Mouse (Mus musculus) gastrocnemius, adult 18-20 months (tissue): Measurements from ENCODE around the gene Cmip. TPM values are rescaled to one million over a fixed set of nuclear protein-coding genes. Genes with fewer than 3 reads are reported as not detected.

Experiments
- DNase-seq: peaks from one replicate; pipeline ENCODE4 v3.0.0; 2021; ENCODE audit warnings: low spot score
- long read RNA-seq, 2 experiments: library from polyadenylated mRNA; stranded (forward); transcript quantifications; one replicate each; pipeline ENCODE4 v2.0.0; 2021
- total RNA-seq, 2 experiments: library from RNA; stranded (reverse); gene quantifications; 2 replicates each; pipeline ENCODE4 v1.2.3; 2021

Cmip gene
- total RNA-seq = 1 to 10 TPM; 6.8 to 8.5 TPM
- long read RNA-seq, experiment 1, partial matches to known transcripts = 0 of 1 reads
- long read RNA-seq, experiment 1, other reads (novel, unspliced or antisense) = 1 of 1 reads
- long read RNA-seq, experiment 2, partial matches to known transcripts = 0 of 1 reads
- long read RNA-seq, experiment 2, other reads (novel, unspliced or antisense) = 1 of 1 reads

DNA sequence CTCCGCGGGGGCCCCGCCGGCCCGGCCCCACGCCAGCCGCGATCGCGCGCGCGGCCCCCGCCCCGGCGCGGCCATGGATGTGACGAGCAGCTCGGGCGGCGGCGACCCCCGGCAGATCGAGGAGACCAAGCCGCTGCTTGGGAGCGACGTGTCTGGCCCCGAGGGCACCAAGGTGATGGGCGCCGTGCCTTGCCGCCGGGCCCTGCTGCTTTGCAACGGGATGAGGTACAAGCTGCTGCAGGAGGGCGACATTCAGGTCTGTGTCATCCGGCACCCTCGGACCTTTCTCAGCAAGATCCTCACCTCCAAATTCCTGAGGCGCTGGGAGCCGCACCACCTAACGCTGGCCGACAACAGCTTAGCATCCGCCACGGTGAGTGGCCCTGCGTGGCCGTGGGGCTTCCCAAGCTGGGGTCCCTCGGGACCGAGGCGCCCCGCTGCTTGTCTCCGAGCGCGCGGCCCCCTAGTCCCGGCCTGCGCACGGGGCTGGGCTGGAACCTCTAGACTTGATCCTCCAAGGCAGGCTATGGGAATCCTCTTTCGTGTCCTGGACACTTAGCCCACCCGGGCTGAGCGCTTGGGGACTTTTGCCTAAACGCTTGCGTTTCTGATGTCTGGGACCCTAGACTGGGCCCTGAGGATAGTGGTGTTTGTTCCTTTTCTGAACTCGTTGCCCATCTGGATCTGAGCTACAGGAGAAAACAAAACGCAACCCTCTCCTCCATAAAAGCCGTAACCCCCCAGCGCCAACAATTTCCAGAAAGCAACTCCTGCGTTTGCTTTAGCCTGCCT is at the start of gene Cmip:
Gene Cmip, plus strand, starts transcription at position 36 of the 792 bp plus-strand sequence.
- no peak for DNase-seq

GRCm38 (mm10) chr8:117209150-117209549 is 47.7 kb upstream of the Cmip start:
- DNase-seq = no peak

DNA sequence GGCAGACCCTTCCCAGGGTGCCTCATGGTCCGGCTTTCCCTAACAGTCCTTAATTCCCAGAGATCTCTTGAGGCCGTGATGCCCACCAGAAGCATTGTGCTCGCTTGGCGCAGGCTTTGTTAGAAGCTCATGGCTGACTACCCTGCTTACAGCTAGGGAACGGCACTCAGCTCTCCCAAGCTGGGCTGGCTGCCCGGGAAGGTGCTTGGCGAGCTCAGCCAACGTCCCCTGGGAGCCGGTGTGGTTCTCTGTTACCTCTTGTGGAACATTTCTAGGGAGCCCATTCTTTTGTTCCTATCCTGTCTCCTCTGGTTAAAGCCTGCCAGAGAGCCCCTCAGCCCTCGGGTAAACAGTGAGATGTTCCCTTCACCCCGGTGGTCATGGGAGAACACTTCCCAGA is 44.8 kb upstream of the Cmip start:
- no peak for DNase-seq

DNA sequence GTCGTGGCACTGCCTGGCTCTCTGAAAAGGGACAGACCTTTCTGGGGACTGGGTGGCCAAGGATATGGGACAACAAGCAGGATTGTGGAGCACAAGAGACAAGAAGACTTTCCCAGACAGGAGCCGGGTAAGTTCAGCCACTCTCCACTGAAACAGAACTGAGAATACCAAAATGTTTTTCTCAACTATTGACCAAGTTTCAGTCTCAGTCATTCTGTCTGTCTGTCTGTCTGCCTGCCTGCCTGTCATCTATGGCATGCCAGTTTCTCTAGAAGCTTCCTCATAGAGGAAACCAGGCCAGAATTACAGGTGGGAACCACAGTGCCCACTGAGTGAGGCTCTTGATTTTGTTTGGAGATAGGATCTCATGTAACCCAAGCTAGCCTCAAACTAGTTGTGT is 39.1 kb upstream of the Cmip start:
- DNase-seq = no peak

DNA sequence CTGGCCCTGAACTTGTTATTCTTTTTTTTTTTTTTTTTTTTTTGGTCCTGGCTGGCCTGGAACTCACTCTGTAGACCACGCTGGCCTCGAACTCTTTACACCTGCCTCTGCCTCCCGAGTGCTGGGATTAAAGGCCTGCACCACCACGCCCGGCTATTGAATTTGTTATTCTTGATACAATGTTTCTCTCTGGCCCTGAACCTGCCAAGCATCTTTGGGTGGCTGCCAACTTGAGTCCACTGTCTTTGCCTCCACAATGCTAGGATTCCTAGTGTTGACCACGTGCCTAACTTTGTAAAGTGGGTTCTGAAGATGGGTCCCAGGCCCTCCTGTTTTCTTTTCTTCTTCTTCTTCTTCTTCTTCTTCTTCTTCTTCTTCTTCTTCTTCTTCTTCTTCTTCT is 34.5 kb upstream of the Cmip start:
- no peak for DNase-seq

DNA sequence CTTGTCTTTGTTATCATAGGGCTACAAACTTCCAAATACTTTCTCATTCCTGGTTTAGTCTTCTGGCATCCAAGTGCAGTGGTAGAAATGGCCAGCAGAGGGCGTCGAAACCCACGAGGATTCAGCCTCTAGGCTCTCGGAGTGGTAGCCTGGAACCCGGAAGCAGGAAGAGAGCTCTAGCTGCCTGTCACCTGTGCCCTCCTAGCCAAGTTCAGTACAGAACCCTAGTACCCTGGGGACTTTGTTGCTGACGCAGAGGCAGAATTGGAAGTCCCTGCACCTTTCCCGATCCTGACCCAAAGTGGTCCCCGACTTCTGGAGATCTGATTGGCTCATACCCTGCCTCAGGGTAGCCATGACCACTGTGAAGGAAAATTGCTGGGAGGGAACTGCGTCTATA is 32.2 kb upstream of the Cmip start:
- DNase-seq = peak; percentile 82

DNA sequence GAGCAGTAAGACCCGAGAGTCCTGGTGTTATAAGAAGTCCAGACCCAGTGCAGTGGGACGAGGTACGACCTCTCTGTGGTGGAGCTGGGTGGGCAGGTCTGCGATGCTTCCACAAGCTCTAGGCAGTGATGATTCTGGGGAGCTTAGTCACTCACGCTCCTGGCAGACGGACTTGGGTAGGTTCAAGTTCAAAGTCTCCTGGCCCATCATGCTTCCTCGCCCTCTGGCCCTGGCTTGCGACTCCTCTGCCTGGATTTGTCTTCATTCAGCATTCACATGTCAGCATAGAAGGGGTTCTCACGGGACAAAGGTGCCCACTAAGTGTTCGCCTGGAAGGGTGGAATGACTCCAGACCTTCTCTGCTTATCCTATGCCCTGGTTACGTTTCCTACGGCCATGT is 30.6 kb upstream of the Cmip start:
- no peak for DNase-seq

GRCm38 (mm10) chr8:117227339-117227738 is 29.5 kb upstream of the Cmip start:
- no peak for DNase-seq

DNA sequence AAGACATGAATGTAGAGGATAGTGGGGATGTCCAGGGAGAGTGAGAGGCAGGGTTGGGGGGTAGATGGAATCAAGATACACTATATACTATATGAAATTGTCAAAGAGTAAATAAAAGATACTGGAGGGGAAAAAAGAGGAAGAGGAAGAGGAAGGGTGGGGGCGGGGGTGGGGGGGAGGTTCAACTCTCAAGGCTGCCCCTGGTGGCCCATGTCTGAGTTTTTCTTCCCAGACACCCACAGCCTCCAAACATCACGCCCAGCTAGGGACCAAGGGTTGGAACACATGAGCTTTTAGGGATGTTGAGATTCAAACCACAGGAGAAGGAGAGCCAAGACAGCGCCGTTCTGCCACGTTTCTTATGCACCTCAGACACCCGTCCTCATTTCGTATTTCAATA is 23.7 kb upstream of the Cmip start:
- DNase-seq = no peak

- DNase-seq = no peak
Measured at GRCm38 (mm10) chr8:117236531-117236930, 20.3 kb upstream of the Cmip start.

DNA sequence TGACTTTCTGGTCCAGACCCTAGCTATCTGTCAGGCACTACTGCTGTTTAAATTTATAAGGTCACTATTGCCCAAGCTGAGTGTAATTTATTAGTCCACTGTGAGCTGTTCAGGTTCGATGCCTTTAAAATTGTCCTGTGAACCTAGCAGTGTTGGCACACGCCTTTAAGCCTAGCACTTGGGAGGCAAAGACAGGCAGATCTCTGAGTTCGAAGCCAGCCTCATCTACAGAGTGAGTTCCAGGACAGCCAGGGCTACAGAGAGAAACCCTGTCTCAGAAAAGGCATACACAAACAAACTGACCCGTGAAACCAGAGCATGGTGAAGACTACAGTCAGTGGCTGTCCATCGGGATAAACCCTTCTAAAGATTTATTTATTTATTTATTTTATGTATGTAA is 16.5 kb upstream of the Cmip start:
- DNase-seq = no peak

- no peak for DNase-seq
Measured at GRCm38 (mm10) chr8:117240841-117241494, 15.9 kb upstream of the Cmip start.

DNA sequence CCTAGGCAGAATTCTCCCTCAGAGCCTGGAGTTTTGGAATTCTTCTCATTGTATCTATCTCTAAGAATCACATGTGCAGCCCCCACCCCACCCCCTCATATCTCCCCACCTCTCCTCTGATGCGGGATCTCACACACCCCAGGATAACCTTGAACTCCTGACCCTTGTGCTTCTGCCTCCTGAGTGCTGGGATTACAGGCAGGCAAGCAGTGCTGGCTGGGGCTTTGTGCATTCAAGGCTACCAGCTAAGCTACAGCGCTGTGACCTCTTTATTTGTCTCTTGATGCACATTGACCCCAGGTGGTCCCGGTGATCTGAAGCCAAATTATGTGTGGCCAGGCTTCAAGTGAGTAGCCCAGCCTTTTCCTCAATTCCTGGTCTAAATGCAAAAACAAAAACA is 15.0 kb upstream of the Cmip start:
- DNase-seq = no peak

DNA sequence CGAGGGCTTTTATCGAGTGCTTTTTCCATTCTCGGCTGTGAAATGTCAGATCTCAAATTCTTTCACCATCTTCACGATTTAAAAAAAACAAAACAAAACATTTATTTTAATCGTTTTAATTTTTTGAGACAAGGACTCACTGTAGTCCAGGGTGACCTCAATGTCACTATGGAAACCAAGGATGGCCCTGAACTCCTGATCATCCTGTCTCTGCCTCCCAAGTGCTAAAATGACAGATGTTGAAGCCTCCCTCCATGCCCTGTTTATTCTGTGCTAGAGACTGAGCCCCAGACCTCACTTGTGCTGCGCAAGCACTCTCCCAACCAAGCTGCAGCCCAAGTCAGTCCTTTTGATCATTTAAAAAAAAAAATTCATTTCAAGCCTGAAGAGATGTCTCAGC is 14.6 kb upstream of the Cmip start:
- DNase-seq = no peak

DNA sequence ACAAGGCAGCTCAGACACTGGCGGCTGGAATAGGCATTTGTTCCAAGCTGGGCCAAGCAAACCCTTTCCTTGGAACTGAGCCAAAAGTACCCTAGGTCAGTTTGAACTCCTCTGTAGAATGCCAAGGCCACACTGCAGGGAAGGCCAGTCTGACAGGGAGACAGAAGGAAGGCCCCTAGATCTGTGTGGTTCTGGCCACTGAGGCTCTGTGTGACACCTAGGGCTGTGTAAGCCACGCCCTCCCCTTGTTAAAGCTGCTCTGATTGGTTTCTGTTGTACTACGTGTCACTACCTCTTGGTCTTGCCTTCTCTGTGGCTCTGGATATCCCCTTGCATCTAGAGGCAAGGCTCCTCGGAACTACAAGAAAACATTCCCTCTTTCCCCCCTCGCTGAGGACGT is 12.3 kb upstream of the Cmip start:
- DNase-seq = no peak

DNA sequence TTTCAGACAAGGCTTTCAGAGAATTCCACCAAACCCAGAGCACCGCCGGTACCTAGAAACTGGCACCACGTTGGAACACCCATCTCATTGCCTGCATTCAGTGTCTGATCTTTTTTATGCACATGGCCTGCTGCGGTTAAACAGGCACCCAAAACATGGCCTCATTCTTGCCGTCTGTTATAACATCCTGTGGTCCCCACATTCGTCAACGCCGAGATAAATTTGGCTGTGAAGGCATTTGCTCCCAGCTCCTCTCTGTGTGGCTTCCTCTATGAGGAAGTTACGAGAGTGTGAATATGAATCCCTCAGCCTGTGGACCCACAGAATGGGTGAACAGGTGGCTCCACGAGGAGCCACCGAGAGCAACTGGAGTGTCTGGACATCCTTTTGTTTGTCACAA is 8.5 kb upstream of the Cmip start:
- DNase-seq = no peak

GRCm38 (mm10) chr8:117251086-117251681 is 5.7 kb upstream of the Cmip start:
- no peak for DNase-seq

DNA sequence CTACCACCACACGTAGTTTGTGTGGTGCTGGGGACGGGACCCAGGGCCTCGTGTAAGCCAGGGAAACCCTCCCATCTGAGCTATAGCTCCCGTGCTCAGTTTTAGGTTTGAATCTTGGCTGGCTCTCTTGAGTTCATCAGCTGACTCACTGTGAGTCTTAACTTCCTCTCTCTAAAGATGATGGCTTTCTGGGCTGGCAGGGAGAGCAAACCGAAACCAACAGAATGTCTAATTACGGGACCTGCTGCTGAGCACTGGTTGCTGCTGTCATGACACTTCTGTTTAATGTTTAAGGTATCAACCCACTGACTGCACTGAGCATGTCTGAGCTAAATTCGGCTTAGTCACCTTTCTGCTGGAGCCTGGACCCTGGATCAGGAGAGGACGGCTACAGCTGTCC is 4.2 kb upstream of the Cmip start:
- DNase-seq = no peak

- DNase-seq = no peak
Measured at GRCm38 (mm10) chr8:117253390-117254269, 3.2 kb upstream of the Cmip start.

DNA sequence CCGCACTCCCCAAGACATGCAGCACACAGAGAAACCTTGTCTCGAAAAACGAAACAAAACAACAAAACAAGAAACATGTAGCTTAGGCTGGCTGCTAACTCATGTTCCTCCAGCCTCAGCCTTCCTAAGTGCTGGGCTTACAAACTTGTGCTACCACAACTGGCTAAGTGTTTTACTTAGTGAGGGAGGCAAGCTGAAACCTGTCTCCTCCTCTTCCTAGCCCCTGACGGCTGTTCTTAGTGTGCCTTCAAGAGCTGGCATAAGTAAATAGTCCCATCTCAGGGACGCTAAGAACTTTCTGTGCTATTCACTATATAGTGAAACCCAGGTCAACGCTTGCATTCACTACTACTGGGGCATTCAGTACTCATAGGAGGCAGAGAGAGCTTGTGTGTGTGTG is 2.4 kb upstream of the Cmip start:
- DNase-seq = no peak

DNA sequence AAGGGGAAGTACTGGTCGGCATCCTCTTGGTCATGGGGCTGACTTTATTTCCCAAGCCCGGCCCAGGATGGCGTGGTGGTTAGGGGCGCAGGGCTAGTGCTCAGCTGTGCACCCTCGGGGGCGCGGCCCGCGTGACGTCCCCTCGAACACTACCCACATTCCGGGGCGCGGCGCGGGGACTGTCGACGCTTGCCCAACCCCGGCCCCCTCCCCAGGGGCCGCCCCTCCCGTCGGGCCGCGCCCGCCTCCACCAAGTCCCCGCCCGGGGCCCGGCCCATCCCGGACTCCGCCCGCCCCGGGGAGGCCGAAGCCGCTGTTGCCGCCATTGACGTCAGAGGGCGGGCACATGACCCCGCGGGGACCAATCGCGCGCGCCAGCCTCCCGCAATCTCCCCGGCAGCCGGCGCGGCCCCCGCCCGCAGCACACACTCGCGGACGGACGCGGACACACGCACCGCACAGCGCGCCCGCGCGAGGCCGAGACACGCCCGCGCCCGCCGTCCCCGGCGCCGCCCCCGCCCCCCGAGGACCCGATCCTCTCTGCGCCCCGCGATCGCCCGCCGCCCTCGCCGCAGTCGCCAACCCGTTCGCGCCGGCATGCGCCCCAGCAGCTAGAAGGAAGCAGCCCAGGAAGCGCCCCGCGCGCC is 449 bp upstream of the Cmip start:
- DNase-seq = peak; percentile 93
